Mouse (Mus musculus) thymus, adult 2 months (tissue): ENCODE measurements at regions not wholly inside any gene's neighbourhood (a gene's known extent, or its start where the extent isn't known, plus 50 kb on each side); places are given as distances from the start of the nearest gene placed in this dataset.

Experiments used
- DNase-seq: peaks from one replicate; pipeline ENCODE4 v3.0.0; 2021
- H3K27ac ChIP-seq: fragments of 200-500 bp; 2 replicates; pipeline ENCODE4 v1.5.1; 2012; ENCODE audit warnings: low read length, control low read depth; ENCODE audit not compliant: control insufficient read depth, insufficient read depth
- H3K27me3 ChIP-seq: fragments of 200-500 bp; 2 replicates; pipeline ENCODE4 v1.6.1; 2012; ENCODE audit warnings: mild to moderate bottlenecking, low read length, moderate library complexity, mixed read lengths; ENCODE audit not compliant: control insufficient read depth, insufficient read depth
- H3K36me3 ChIP-seq: fragments of 200-500 bp; 2 replicates; pipeline ENCODE4 v1.6.1; 2012; ENCODE audit warnings: mild to moderate bottlenecking, low read length, moderate library complexity; ENCODE audit not compliant: control insufficient read depth, insufficient read depth
- H3K4me1 ChIP-seq: fragments of 200-500 bp; replicated peaks from 2 replicates; pipeline ENCODE4 v1.6.1; 2012; ENCODE audit warnings: low read length; ENCODE audit not compliant: control insufficient read depth, insufficient read depth
- H3K4me3 ChIP-seq: fragments of 200-500 bp; 2 replicates; pipeline ENCODE4 v1.5.1; 2012; ENCODE audit warnings: mild to moderate bottlenecking, low read length, control low read depth, moderate library complexity; ENCODE audit not compliant: control insufficient read depth, insufficient read depth
- CTCF ChIP-seq: fragments of 200-500 bp; IDR thresholded peaks from 2 replicates; pipeline ENCODE4 v1.5.1; 2012; ENCODE audit warnings: mild to moderate bottlenecking, control low read depth, low read length, moderate library complexity, borderline replicate concordance; ENCODE audit not compliant: control insufficient read depth, poor library complexity, insufficient read depth; ENCODE audit errors: extremely low read depth
- POLR2A ChIP-seq: fragments of 200-500 bp; IDR thresholded peaks from 2 replicates; pipeline ENCODE4 v1.6.1; 2012; ENCODE audit warnings: mild to moderate bottlenecking, low read length, control low read depth, moderate library complexity; ENCODE audit not compliant: control insufficient read depth, poor library complexity, insufficient read depth; ENCODE audit errors: extremely low read depth
- WGBS: fragments of 180-500 bp; shearing (Covaris S2); methylation state at CpG from one replicate; pipeline ENCODE4 v1.1.7; 2018; 5-methylcytosine and 5-hydroxymethylcytosine counted together

DNA sequence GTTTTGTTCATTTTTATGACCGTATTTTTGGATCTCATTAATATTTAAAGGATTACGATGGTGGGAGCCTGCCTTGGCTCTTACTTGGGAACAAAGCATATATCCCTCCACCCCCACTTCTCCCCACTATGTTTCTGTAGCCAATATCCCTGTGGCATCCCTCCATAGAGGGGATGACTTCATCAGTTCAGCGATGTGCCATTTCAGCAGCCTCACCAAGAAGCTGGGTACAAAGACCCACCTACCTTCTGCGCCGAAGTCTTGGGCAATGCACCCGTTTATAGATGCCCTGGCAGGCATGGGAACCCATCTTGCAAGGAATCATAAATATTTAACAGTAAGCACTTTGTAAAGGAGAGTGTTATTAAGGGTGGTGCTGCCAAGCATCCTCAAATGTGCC is 113.1 kb upstream of the Ntm start:
- Histone ChIP-seq H3K36me3 (no peaks in the 10 kb centered on the region), H3K4me3 (no peak overlapping the region), H3K4me1 (no peaks in the 10 kb centered on the region), H3K27ac (no peak overlapping the region), H3K27me3 (no peaks in the 10 kb centered on the region)
- WGBS = 95% methylated on average over 6 of the region's 6 CpGs
- DNase-seq = no peak
- TF ChIP-seq CTCF = no peak
- no peak for TF ChIP-seq POLR2A

DNA sequence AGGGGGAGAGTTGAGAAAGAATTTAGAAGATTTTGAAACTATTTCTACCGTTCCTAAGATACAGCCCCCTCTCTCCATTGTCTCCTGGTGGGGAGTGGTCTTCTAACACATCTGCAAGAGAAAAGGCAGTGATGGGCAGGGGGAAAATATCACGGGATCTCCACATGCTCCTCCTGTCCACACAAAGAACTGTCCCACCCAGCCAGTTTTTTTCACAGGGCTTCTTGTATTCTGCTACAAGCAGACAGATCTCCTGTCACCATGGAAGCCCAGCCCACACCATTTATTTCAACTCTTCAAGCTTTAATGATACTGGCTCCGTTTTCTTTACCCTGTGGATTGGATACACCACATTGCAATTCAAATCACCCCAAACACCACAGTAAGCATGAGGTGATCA is 113.5 kb upstream of the Ntm start:
- no peaks in the 10 kb centered on the region for H3K27me3 ChIP-seq
- no peak overlapping the region for H3K4me3 ChIP-seq
- no peaks in the 10 kb centered on the region for H3K4me1 ChIP-seq
- H3K36me3 ChIP-seq = no peaks in the 10 kb centered on the region
- TF ChIP-seq POLR2A (no peak), CTCF (no peak)
- WGBS = 61% methylated on average over 3 of the region's 3 CpGs
- DNase-seq = no peak
- no peak overlapping the region for H3K27ac ChIP-seq

DNA sequence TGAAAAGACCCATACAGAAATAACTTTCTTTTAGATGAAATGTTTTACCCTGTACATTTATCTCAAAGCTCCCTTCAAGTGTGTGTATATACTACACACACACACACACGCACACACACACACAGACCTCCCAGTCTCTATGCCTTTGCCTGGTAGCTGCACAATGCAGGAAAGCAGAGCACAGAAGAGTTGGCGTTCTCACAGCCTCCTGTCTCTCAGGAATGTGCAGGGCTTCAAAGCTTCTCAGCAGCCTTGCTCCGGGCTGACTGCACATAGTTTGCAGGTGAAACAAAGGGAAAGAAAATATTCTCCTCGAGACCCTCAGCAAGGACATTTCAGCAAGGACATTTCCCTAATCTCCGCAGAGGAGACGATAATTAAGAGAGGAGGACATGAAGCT is 139.0 kb upstream of the Ntm start:
- Histone ChIP-seq H3K4me1 (no peaks in the 10 kb centered on the region), H3K27ac (no peak overlapping the region), H3K27me3 (no peaks in the 10 kb centered on the region), H3K4me3 (no peak overlapping the region), H3K36me3 (no peaks in the 10 kb centered on the region)
- WGBS = 81% methylated on average over 6 of the region's 6 CpGs
- no peak for DNase-seq
- no peak for TF ChIP-seq POLR2A
- no peak for TF ChIP-seq CTCF

DNA sequence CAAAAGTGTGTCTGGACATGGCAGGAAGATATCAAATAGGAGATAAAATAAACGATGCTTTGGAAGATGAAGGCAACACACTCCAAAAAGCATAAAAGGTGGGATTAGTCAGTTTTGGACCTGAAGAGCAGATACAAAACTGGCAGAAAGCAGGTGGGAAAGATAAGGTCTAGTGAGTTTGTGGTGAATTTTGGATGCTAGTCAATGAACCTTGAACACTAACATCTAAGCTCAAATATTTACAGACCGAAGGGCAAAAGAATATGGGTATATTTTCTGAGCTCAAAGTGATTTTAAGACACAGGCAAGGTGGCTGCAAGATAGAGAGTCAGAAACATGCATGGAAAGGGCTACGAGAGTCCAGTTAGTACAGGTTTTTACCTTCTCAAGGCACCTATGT is 159.4 kb upstream of the Ntm start:
- WGBS = 90% methylated on average over 3 of the region's 3 CpGs
- Histone ChIP-seq H3K36me3 (no peaks in the 10 kb centered on the region), H3K4me1 (no peaks in the 10 kb centered on the region), H3K27ac (no peak overlapping the region), H3K4me3 (no peak overlapping the region), H3K27me3 (no peaks in the 10 kb centered on the region)
- no peak for TF ChIP-seq POLR2A
- DNase-seq = no peak

DNA sequence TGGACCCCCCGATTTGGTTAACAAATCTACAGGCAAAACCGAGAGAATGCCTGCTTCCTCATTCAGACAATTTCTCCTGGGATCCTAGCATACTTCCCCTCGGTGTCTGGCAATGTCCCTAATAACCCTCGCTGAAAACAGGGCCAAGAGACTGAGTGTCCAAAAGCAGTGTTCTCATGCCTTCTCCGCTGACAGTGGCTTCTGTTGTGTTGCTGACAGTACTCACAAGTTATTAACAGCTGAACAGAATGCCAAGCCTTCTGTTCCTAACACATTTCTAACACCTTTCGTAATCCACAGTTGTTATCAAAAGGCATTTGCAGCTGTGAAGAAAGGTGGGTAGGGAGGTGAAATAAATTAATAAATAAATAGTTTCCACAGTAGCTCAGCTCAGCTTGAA is 166.2 kb upstream of the Ntm start:
- Histone ChIP-seq H3K36me3 (no peaks in the 10 kb centered on the region), H3K4me1 (no peaks in the 10 kb centered on the region), H3K27ac (no peak overlapping the region), H3K27me3 (no peaks in the 10 kb centered on the region), H3K4me3 (no peak overlapping the region)
- 78% methylated on average over 6 of the region's 6 CpGs for WGBS
- TF ChIP-seq CTCF (no peak), POLR2A (no peak)
- DNase-seq = no peak

DNA sequence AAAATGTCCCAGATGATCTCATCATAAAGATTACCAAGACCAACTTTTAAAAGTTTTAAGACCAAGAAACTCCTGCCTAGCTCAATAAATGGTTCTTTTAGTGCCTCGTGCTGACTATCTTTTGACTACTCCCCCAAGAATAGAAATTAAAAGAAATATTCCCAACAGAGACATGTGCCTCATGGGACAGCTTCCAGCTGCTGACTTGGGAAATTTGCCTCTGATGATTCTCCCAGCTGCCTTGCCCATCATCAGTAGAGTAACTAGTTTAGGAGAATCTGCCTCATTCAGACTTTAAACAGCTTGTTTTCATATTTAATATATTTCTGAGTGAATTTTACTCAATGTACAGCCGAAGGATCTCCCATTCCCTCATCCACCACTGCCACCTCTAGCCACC is 168.7 kb upstream of the Ntm start:
- no peaks in the 10 kb centered on the region for H3K4me1 ChIP-seq

DNA sequence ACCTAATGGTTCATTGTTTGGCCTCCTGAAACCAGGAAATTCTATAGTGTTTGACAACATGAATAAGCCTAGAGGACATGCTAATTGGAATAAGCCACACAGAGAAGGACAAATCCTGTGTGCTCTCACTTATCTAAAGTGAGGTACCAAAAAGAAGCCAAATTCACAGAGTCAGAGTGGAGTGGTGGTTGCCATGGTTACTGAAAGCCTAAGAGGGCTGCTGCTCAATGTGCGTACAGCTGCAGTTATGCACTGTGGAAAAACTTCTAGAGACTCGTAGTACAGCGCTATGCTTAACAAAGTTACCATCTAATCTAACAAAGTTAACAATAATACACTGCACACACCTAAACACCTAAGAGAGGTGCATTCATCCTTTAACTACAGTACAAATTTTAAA is 171.4 kb upstream of the Ntm start:
- WGBS = 84% methylated on average over 3 of the region's 3 CpGs

More for the DNA sequence above, 168.7 kb upstream of the Ntm start:
- Histone ChIP-seq H3K27me3 (no peaks in the 10 kb centered on the region), H3K4me3 (no peak overlapping the region), H3K27ac (no peak overlapping the region), H3K36me3 (no peaks in the 10 kb centered on the region)
- DNase-seq = no peak
- TF ChIP-seq POLR2A (no peak), CTCF (no peak)
- 94% methylated on average over 2 of the region's 2 CpGs for WGBS

More for the DNA sequence above, 171.4 kb upstream of the Ntm start:
- Histone ChIP-seq H3K36me3 (no peaks in the 10 kb centered on the region), H3K4me3 (no peak overlapping the region), H3K4me1 (no peaks in the 10 kb centered on the region), H3K27ac (no peak overlapping the region), H3K27me3 (no peaks in the 10 kb centered on the region)
- no peak for DNase-seq
- no peak for TF ChIP-seq POLR2A
- no peak for TF ChIP-seq CTCF
